Mouse (Mus musculus) spleen, postnatal 36 days (tissue): Measurements from ENCODE around the gene Actn4.
"Not testable (repeated sequence)": the region's sequence is repeated elsewhere in the genome, so short reads cannot be mapped to it uniquely, and the experiment has no call there.

Experiments
- DNase-seq, 2 experiments: peaks; one replicate each; pipeline ENCODE4 v3.0.0; 2022; ENCODE audit warnings: low spot score in 2 of 2, mixed read lengths in 1 of 2

The Actn4 gene

GRCm38 (mm10) chr7:28969672-28970394, 7.7 kb upstream of the Actn4 start:
- DNase-seq, result no peak

GRCm38 (mm10) chr7:28969271-28969670, 7.1 kb upstream of the Actn4 start:
- DNase-seq, result no peak

- not testable (repeated sequence) for DNase-seq
Measured at GRCm38 (mm10) chr7:28968120-28968519, 6.0 kb upstream of the Actn4 start.

GRCm38 (mm10) chr7:28966751-28967505, 4.8 kb upstream of the Actn4 start:
- DNase-seq, result no peak

GRCm38 (mm10) chr7:28966181-28966580, 4.0 kb upstream of the Actn4 start:
- no peak for DNase-seq

GRCm38 (mm10) chr7:28965346-28965840, 3.3 kb upstream of the Actn4 start:
- no peak for DNase-seq

GRCm38 (mm10) chr7:28963399-28963923, 1.3 kb upstream of the Actn4 start:
- DNase-seq, result no peak

- DNase-seq, result no peak
Measured at GRCm38 (mm10) chr7:28961584-28961926, 585 bp downstream of the Actn4 start.

GRCm38 (mm10) chr7:28960354-28961046, 1.6 kb downstream of the Actn4 start:
- no peak for DNase-seq

GRCm38 (mm10) chr7:28959505-28960045, 2.6 kb downstream of the Actn4 start:
- no peak for DNase-seq

GRCm38 (mm10) chr7:28958770-28959169, 3.4 kb downstream of the Actn4 start:
- no peak for DNase-seq

- DNase-seq, result no peak
Measured at GRCm38 (mm10) chr7:28957997-28958725, 4.0 kb downstream of the Actn4 start.

- no peak for DNase-seq
Measured at GRCm38 (mm10) chr7:28957286-28957685, 4.9 kb downstream of the Actn4 start.

GRCm38 (mm10) chr7:28956270-28956669, 5.9 kb downstream of the Actn4 start:
- no peak for DNase-seq

- no peak for DNase-seq
Measured at GRCm38 (mm10) chr7:28955295-28955897, 6.7 kb downstream of the Actn4 start.

GRCm38 (mm10) chr7:28954773-28955172, 7.4 kb downstream of the Actn4 start:
- DNase-seq, result no peak

GRCm38 (mm10) chr7:28953476-28954376, 8.4 kb downstream of the Actn4 start:
- DNase-seq, result no peak

GRCm38 (mm10) chr7:28952786-28953185, 9.4 kb downstream of the Actn4 start:
- no peak for DNase-seq

- no peak for DNase-seq
Measured at GRCm38 (mm10) chr7:28951764-28952163, 10.4 kb downstream of the Actn4 start.
